Mouse (Mus musculus): ENCODE measurements around the gene Sp1.

GRCm38 (mm10) chr15:102362648-102363047 lies 43.3 kb upstream of the Sp1 start:
- TF ChIP-seq CTCF (IDR thresholded peaks at IDR 0.05; ENCODE audit: borderline replicate concordance, extremely low read depth, insufficient read depth, insufficient read length) (no peak), POLR2A (IDR thresholded peaks at IDR 0.05; ENCODE audit: borderline replicate concordance, extremely low read depth, insufficient read depth, insufficient read length, poor library complexity, severe bottlenecking) (no peak)
